22 mouse cellular contexts compared by ENCODE assay signal in genomic region chr9:116017091-116017490, GRCm38 (mm10).
"Had no signal": no experiment of that assay in that cellular context is flagged by ENCODE, and none has a peak within 500 bp of the region (broad histone marks: within the 10 kb centered on the region; RNA-seq: fewer than 3 reads in every experiment).

No protein-coding gene starts in this region.

- ATAC-seq: liver, embryonic 12.5 days; midbrain, embryonic 15.5 days had no signal

- H3K27me3 ChIP-seq: limb, embryonic 13.5 days; liver, embryonic 12.5 days; liver, embryonic 15.5 days; lung, embryonic 15.5 days; midbrain, embryonic 12.5 days; midbrain, embryonic 15.5 days; neural tube, embryonic 12.5 days; neural tube, embryonic 15.5 days; stomach, embryonic 15.5 days had no signal

- H3K4me1 ChIP-seq: liver, embryonic 12.5 days; liver, embryonic 15.5 days; lung, embryonic 15.5 days; midbrain, embryonic 12.5 days; midbrain, embryonic 15.5 days; neural tube, embryonic 12.5 days had no signal

- H3K36me3 ChIP-seq: limb, embryonic 10.5 days; limb, embryonic 13.5 days; liver, embryonic 12.5 days; liver, embryonic 15.5 days; lung, embryonic 15.5 days; midbrain, embryonic 12.5 days; midbrain, embryonic 15.5 days; neural tube, embryonic 12.5 days; neural tube, embryonic 15.5 days; stomach, embryonic 15.5 days had no signal

- DNase-seq: kidney, adult 9 months; kidney, postnatal 14 days; kidney, postnatal 4 days; liver; lung, adult 18-20 months; lung, postnatal 10 days; lung, postnatal 36 days; right cerebral cortex, adult 18-20 months; right cerebral cortex, postnatal 14 days; spleen, adult 18-20 months; thymus, adult 18-20 months; thymus, postnatal 36 days had no signal

- H3K4me3 ChIP-seq: limb, embryonic 10.5 days; limb, embryonic 13.5 days; liver, embryonic 12.5 days; liver, embryonic 15.5 days; lung, embryonic 15.5 days; midbrain, embryonic 12.5 days; midbrain, embryonic 15.5 days; neural tube, embryonic 12.5 days; neural tube, embryonic 15.5 days; stomach, embryonic 15.5 days had no signal

- H3K9me3 ChIP-seq: limb, embryonic 10.5 days; limb, embryonic 13.5 days; liver, embryonic 15.5 days; lung, embryonic 15.5 days; midbrain, embryonic 12.5 days; midbrain, embryonic 15.5 days; neural tube, embryonic 12.5 days; neural tube, embryonic 15.5 days; stomach, embryonic 15.5 days had no signal
